Mouse (Mus musculus) cerebellum, postnatal 25 days (tissue): ENCODE results near the gene Ociad1.

ENCODE experiments used
- DNase-seq, 2 experiments: peaks; one replicate each; pipeline ENCODE4 v3.0.0; 2021; ENCODE audit warnings: mixed read lengths in 2 of 2

The Ociad1 gene

DNA sequence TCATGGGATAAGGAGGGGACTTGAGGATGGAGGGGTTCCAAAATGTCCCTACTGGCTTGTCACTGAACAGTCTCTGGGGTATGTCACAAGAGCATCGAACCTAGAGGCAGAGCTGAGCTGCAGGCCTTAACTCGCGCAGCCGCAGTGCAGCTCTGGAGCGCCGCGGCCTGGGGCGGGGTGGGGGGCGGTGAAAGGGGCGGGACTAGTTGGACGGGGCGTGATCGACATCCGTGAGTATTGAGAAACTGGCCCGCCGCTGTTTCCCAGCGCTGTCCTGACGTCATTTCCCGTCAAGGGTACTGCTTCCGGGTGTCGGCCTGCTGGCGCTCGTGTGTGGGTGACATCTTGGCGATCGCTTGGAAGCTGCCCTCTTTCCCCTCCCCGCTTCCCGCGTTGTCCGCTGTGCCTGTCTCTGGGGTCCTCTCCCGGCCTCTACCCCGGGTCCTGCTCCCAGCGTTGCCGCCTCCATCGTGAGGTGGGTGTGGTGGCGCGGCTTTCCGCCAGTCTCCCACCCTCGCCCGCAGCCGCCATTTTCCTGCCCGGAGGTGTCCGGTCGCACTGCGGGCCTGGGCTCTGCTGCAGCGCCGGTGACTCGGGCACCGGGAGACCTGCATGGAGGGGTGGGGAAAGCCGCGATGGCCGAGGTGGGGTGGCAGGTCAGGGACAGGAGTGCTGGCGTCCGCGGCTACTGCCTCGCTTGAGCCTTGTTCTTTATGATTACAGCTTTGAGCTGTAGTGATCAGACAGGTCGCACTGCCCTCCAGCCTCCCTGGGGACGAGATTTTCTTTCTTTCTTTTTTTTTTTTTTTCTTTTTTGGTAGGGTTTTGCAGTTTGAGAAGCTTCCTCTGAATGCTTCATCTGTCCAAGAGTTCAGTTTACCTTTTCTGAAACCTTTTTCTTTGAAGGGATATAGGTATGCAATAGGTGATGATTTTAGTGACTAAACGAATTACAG is at the start of gene Ociad1:
Gene Ociad1, plus strand, starts transcription at position 283 of the 956 bp plus-strand sequence.
- peak; percentile 95 to 97 for DNase-seq

DNA sequence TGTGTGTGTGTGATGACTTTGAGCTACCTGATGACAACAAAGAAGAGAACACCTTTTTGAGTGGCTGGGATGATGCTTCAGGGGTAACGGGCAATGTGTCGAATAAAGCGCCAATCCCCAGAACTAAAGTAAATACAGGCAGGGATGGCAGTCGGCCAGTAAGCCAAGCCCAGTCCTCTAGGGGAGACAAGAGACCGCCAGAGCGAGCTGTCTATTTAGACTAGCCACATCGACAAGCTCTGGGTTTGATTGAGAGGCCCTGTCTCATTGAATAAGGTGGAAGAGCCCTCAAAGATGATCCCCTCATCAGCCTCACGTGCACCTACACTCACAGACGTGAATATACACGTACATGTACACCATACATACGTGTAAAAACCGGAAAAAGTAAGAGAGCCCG is 48.2 kb upstream of the Ociad1 start:
- peak in 1 of 2 experiments; percentile 32 for DNase-seq

GRCm38 (mm10) chr5:73246414-73246813 is 46.2 kb upstream of the Ociad1 start:
- DNase-seq, result no peak

DNA sequence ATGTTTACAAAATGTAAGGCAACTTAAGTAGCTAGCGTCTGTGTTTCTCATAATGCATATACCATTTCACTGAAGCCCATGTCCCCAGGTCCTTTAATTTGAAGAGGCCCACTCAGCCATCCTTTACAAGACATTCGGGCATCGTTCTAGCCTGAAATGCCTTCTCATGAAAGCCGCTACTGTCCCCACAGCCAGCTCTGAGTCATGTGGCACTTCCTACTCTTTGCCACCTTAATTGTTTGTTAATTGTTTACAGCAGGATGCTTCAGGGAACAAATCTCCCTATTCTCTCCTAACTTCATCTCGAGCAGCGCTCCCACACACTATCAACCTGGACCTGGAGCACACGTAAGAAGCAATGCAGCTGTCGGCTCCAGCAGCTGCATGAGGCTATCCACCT is 44.4 kb upstream of the Ociad1 start:
- no peak for DNase-seq

DNA sequence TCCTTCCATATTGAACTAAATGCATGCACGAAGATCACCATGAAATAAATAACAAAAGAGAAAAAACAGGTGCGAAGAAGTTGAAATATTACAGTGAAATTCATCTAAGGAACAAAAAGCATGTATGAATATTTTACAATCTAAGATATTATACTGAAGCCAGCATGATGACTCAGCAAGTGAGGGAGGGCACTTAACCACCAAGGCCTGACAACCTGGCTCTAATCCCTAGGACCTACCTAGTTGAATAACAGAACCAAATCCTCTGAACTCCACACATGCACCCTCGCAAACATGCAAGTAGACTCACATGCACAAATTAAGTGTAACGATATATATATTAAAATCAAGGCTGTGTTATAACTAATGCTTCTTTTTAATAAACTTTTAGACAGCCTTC is 43.2 kb upstream of the Ociad1 start:
- DNase-seq, result no peak

GRCm38 (mm10) chr5:73252739-73253138 is 39.8 kb upstream of the Ociad1 start:
- no peak for DNase-seq

DNA sequence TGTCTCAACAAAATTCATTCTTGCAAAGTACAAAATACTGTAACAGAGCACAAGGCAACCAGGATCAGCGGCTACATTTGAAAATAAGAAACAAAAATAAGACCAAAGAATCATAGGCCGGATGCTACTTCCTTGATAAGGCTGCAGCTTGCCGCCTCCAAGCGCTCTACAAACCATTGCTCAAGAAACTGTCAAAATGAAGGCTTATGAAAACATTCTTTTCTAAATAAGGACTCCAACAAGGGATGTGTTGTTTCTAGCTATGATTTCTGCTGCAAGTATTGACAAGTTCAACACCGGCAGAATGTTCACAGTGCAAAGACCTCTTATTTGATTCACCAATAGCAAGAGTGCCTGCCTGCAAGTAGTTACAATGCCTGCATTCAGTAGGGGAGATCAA is 37.9 kb upstream of the Ociad1 start:
- no peak for DNase-seq

- peak; percentile 80 to 82 for DNase-seq
These were observed 37.0 kb upstream of the Ociad1 start for GRCm38 (mm10) chr5:73255321-73256251.

GRCm38 (mm10) chr5:73256352-73257065 is 36.1 kb upstream of the Ociad1 start, which contains the start of gene Fryl:
Fryl (minus strand) TSS chr5:73256619.
- peak; percentile 94 to 99 for DNase-seq

GRCm38 (mm10) chr5:73257096-73257495 is 35.5 kb upstream of the Ociad1 start:
- DNase-seq, result no peak

- DNase-seq, result no peak
These were observed 34.9 kb upstream of the Ociad1 start for GRCm38 (mm10) chr5:73257723-73258122.

GRCm38 (mm10) chr5:73264122-73264521 is 28.5 kb upstream of the Ociad1 start:
- no peak for DNase-seq

- DNase-seq, result no peak
These were observed 27.1 kb upstream of the Ociad1 start for GRCm38 (mm10) chr5:73265460-73265859.

DNA sequence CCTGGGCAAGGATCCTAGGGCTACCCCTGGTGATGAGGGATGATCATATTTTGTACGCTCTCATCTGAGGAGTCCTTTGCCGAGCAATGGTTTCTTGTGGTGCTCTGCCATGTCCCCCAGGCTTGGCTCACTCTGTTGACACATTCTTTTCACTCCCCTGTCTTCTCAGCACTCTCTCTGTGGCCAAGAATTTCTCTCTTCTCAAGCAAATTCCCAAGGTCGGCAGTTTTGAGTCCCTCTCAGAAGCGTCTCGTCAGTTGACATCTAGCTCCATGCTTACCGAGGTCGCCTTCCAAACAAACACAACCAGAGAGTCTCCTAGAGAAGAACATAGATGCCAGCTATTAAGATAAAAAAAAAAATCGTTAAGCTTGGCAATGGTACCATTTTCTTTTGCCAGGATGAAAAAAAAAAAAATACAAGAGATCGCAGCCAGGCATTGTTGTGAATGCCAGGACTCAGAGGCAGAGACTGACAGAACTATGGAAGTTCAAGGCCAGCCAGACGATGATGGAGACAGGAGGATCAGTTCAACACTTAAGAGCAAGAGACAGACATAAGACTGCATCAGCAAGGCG is 23.9 kb upstream of the Ociad1 start:
- no peak for DNase-seq

DNA sequence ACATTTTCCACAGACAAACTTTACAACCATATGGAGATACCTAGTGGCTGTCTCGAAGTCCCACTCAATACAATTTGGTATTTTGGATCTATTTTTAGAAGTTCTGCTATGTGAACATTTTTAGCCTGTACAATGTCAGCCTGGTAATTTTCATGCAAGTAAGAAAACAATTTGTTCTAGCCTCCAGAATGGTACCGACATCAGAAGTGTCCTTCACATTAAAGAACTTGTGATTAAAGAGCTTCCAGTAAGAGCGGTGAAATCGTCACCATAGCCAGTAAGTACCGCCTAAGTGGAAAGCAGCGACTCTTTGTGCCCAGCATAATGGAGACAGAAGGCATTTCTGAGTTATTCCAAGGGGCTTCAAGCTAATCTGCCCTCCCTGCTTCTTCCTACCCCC is 22.0 kb upstream of the Ociad1 start:
- no peak for DNase-seq

DNA sequence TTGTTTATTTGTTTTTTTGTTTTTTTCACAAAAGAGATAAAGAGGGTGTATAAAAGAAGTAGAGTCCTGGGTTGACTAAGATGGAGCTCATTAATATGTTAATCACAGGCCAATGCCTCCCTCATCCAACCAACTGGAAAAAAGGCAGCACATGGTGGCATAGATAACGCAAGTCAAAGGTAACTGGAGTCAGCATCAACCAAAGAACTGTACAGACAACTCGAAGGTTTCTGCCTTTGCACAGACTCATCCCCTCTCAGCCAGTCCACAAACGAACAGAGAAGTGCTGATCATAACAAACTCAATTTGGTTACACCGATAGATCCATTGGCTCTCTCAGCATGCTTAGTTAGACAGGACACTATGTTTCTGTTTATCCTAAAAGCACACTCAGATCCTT is 19.4 kb upstream of the Ociad1 start:
- DNase-seq, result no peak

DNA sequence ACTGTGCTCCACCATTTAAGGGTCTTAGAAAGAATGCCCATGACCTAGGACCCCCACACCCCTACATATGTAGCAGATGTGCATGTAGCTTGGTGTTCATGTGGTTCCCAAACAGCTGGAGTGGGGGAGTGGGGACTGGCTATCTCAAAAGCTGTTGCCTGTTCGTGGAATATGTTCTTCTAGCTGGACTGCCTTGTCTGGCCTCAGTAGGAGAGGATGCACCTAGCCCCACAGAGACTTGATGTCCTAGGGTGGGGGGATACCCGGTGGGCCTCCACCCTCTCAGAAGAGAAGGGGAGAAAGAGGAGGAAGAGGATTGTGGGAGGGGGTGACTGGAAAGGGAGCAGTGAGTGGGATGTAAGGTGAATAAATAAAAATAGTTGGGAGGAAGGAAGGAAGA is 17.6 kb upstream of the Ociad1 start:
- DNase-seq, result no peak

GRCm38 (mm10) chr5:73279190-73279589 is 13.4 kb upstream of the Ociad1 start:
- no peak for DNase-seq

- no peak for DNase-seq
These were observed 12.6 kb upstream of the Ociad1 start for GRCm38 (mm10) chr5:73279732-73280566.

DNA sequence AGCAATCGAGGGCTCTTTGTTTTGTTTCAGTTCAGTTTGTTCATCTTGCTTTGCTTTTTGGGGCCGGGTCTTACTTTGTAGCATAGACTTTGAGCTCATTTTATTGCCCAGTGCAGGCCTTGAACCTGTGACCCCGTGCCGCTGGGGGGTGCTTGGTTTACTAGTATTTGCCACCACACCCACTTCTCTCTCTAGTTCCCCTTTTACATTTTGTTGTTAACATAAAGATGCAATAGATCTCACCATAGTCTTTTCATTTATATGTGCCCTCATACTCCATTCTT is 12.1 kb upstream of the Ociad1 start:
- DNase-seq, result no peak

DNA sequence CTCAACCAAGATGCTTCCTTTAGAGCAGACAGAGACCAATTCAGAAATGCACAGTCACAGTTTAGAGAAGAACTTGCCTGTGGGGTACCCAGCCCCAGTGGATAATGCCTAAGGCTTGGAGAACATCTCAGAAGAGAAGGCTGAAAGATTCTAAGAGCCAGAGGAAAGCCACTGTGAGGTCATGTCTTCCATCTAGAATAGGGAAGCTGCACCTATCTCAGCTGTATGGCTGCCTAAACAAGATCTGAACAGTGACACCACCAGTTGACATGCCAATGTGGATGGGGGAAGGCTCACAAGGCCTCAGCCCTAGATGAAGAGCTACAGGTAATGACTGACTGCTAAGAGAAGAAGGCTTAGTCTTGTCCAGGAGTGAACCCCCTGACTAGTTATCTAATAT is 8.5 kb upstream of the Ociad1 start:
- DNase-seq, result no peak
